Mouse (Mus musculus) E14TG2a.4 (cell line): ENCODE results near the gene Fibcd1.

ENCODE experiments used
- H3K27me3 ChIP-seq: 2 replicates; pipeline ENCODE4 v1.6.1; 2014; ENCODE audit warnings: low read length, control low read depth; ENCODE audit not compliant: insufficient read depth
- H3K36me3 ChIP-seq: 2 replicates; pipeline ENCODE4 v1.6.1; 2014; ENCODE audit warnings: low read length, control low read depth; ENCODE audit not compliant: insufficient read depth
- H3K4me1 ChIP-seq: replicated peaks from 2 replicates; pipeline ENCODE4 v1.6.1; 2014; ENCODE audit warnings: low read depth, low read length, control low read depth
- H3K4me3 ChIP-seq: replicated peaks from 2 replicates; pipeline ENCODE4 v1.5.1; 2014; ENCODE audit warnings: mild to moderate bottlenecking, low read length
- H3K9me3 ChIP-seq: 2 replicates; pipeline ENCODE4 v1.6.1; 2014; ENCODE audit warnings: low read length, control low read depth
- CTCF ChIP-seq: conservative IDR thresholded peaks from 2 replicates; pipeline ENCODE4 v1.5.1; 2014; ENCODE audit warnings: low read length
- NANOG ChIP-seq: IDR thresholded peaks from 2 replicates; pipeline ENCODE4 v1.6.1; 2014; ENCODE audit warnings: borderline replicate concordance, low read length, mixed read lengths
- POU5F1 ChIP-seq: IDR thresholded peaks from 2 replicates; pipeline ENCODE4 v1.6.1; 2014; ENCODE audit warnings: low read length, borderline replicate concordance

Gene Fibcd1

DNA sequence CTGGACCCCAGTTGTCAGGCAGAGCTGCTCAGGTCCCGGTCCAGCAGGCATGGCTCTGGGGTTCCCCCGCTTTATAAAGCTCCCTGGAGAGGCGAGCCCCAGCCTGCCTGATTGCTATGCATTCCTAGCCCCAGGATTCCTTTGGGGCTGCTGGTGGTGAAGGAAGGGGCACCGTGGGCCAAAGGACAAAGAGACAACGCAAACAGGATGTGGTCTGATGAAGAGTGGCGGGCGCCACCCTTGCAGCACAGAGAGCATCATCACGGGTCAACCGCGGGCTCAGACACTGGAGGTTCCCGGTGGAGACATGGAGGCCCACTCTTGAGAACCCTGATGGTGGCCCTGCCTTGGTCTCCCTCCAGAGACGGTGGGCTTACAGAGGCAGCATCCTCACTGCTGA, 35.4 kb downstream of the Fibcd1 start, which contains the start of gene Qrfp:
Gene Qrfp (minus strand): TSS at position 137 of the 400 bp plus-strand sequence.
- Histone ChIP-seq H3K27me3 (peaks cover 8% of the 10 kb centered on the region; the same call in 1 of the 2 replicates), H3K4me3 (peak within 1 kb of the TSS; percentile 67), H3K9me3 (no peaks in the 10 kb centered on the region), H3K4me1 (peaks cover 9% of the 10 kb centered on the region), H3K36me3 (no peaks in the 10 kb centered on the region)
- TF ChIP-seq NANOG (no peak), CTCF (no peak), POU5F1 (no peak)

DNA sequence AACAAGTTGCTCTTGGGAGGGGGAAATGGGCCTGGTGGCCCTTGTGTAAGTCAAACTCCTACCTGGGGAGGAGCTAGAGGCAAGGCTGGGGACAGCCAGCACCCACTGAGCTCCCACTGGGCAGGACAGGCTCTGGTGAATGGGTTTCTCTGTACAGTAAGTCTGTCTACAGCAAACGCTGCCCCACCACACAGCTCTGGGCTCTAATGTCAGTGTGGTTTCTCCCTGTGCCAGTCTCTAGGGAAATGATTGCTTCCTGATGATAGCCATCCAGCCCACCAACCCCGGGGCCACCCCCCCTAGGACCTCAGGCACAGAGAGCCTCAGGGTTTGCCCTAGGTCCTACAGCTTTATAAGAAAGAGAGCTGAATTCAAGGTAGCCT, 36.5 kb downstream of the Fibcd1 start:
- peaks cover 3% of the 10 kb centered on the region; the same call in 1 of the 2 replicates for H3K36me3 ChIP-seq
- TF ChIP-seq POU5F1 = no peak
- no peak for TF ChIP-seq CTCF
- TF ChIP-seq NANOG = no peak
- H3K27me3 ChIP-seq = peaks cover 8% of the 10 kb centered on the region; the same call in 1 of the 2 replicates
- H3K4me3 ChIP-seq = no peak overlapping the region
- H3K9me3 ChIP-seq = no peaks in the 10 kb centered on the region
- peaks cover 9% of the 10 kb centered on the region for H3K4me1 ChIP-seq

DNA sequence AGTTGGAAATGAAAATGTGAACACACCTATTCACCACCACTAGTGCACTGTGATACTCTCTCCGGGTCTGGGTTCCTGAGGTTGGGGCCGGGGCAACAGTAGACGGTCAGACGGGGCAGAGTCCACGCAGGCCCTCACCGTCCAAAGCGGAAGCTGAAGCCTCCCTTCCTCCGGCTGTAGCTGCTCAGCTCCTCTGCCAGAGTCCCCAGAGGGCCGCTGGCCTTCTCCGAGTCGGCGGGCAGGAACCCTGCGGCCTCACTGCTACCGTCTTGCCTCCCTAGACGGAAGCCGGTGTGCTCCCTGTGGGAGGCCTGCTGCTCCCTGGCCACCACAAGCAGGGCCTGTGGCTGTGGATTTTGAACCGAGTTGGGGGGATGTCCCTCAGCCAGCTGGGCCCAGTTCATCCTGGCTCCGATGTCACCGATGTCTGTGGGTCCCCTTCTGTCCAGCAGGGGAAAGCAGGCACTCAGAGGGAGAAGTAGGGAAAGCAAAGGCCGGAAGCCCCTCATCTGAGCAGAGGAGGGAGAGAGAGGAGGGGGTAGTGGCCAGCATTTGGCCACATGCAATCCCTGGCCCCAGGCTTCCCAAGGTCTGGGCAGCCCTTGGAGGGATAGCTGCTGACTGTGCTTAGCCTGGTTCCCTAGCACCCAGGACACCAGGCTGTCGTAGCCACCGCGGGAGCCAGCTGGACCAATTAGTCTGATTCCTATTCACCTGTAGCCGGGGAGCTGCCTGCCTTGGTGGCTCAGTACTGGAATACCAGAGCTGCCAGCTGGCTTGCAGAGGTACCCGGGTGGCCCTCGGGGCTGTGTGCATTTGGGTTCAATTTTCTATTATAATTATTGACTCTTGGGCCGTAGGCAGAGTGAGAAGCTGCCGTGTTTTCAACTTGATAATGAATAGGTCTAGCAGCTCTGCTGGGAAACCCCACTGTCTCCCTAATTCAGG, 37.1 kb downstream of the Fibcd1 start:
- H3K4me3 ChIP-seq = no peak overlapping the region
- H3K4me1 ChIP-seq = peaks cover 9% of the 10 kb centered on the region
- peaks cover 9% of the 10 kb centered on the region for H3K36me3 ChIP-seq
- TF ChIP-seq NANOG (no peak), POU5F1 (no peak), CTCF (no peak)
- H3K27me3 ChIP-seq = peaks cover 8% of the 10 kb centered on the region; the same call in 1 of the 2 replicates
- H3K9me3 ChIP-seq = no peaks in the 10 kb centered on the region

GRCm38 (mm10) chr2:31806639-31807382, 39.0 kb downstream of the Fibcd1 start:
- Histone ChIP-seq H3K27me3 (peaks cover 7% of the 10 kb centered on the region; the same call in 1 of the 2 replicates), H3K4me3 (no peak overlapping the region), H3K4me1 (peaks cover 12% of the 10 kb centered on the region), H3K9me3 (no peaks in the 10 kb centered on the region), H3K36me3 (peaks cover 28% of the 10 kb centered on the region)
- TF ChIP-seq POU5F1 (no peak), CTCF (no peak), NANOG (no peak)

GRCm38 (mm10) chr2:31803480-31803879, 42.3 kb downstream of the Fibcd1 start:
- no peaks in the 10 kb centered on the region for H3K9me3 ChIP-seq
- H3K4me1 ChIP-seq = peaks cover 29% of the 10 kb centered on the region
- H3K36me3 ChIP-seq = peaks cover 61% of the 10 kb centered on the region
- TF ChIP-seq NANOG (no peak), CTCF (no peak), POU5F1 (no peak)
- no peaks in the 10 kb centered on the region for H3K27me3 ChIP-seq
- H3K4me3 ChIP-seq = no peak overlapping the region

DNA sequence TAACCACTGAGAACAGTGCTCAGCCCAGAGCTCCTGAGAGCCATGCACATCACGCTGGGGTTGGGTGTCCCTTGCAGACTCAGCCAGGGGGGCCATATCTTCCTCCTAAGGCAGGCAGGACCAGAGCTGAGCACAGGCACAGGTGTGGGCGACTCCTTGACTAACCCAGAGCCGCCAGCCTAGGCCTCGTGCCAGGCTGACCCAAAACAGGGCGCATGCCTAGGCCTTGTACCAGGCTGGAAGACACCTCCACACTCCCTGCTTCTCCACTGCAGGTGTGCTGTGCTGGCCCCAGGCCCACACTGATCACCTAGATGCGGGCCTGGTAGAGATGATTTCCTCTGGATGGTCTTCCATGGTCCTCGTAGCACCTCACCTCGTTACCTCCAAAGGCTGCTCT, 43.0 kb downstream of the Fibcd1 start:
- no peaks in the 10 kb centered on the region for H3K9me3 ChIP-seq
- peaks cover 29% of the 10 kb centered on the region for H3K4me1 ChIP-seq
- no peak overlapping the region for H3K4me3 ChIP-seq
- H3K27me3 ChIP-seq = no peaks in the 10 kb centered on the region
- TF ChIP-seq CTCF (no peak), POU5F1 (no peak), NANOG (no peak)
- peaks cover 68% of the 10 kb centered on the region for H3K36me3 ChIP-seq

DNA sequence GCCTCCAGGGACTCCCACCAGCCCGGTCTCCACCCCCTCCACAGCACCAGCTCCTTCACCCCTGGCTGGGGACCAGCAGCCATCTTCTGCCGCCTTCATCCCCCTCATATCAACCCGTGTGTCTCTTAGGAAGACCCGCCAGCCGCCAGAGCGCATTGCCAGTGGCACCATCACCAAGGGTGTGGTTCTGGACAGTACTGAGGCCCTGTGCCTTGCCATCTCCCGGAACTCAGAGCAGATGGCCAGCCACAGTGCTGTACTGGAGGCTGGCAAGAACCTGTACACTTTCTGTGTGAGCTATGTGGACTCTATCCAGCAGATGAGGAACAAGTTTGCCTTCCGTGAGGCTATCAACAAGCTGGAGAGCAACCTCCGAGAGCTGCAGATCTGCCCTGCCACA, 44.4 kb downstream of the Fibcd1 start:
- Histone ChIP-seq H3K4me3 (peak overlapping the region; percentile 69), H3K9me3 (no peaks in the 10 kb centered on the region), H3K4me1 (peaks cover 29% of the 10 kb centered on the region), H3K27me3 (no peaks in the 10 kb centered on the region), H3K36me3 (peaks cover 82% of the 10 kb centered on the region)
- TF ChIP-seq CTCF = no peak
- TF ChIP-seq POU5F1 = no peak
- no peak for TF ChIP-seq NANOG

DNA sequence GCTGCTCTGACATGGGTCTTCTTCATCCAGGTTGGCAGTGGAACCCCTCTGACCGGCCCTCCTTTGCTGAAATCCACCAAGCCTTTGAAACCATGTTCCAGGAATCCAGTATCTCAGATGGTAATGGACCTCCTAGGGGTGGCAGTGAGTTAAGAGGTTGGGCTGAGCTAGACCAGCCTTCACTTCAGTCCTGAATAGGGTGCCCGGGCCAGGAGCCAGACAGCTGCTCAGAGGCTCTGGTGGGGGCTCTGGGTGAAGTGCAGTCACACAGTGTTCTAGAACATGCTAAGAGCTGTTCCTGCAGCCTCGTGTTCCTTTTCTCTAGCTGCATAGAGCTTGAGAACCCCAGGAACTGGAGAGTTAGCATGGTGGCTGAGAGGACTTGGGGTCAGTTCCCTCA, 48.9 kb downstream of the Fibcd1 start:
- H3K9me3 ChIP-seq = no peaks in the 10 kb centered on the region
- TF ChIP-seq NANOG = no peak
- no peak for TF ChIP-seq CTCF
- no peak for TF ChIP-seq POU5F1
- H3K4me1 ChIP-seq = peaks cover 28% of the 10 kb centered on the region
- H3K4me3 ChIP-seq = no peak overlapping the region
- H3K36me3 ChIP-seq = peaks cover 96% of the 10 kb centered on the region
- H3K27me3 ChIP-seq = no peaks in the 10 kb centered on the region
